Mouse (Mus musculus) ES-Bruce4 (cell line): ENCODE data around the gene Odf4.

Experiments used
- CTCF ChIP-seq: IDR thresholded peaks from one replicate; pipeline ENCODE4 v1.8.1; 2011; ENCODE audit warnings: low read depth, low read length
- POLR2A ChIP-seq: IDR thresholded peaks from one replicate; pipeline ENCODE4 v1.8.1; 2011; ENCODE audit warnings: low read length; ENCODE audit not compliant: insufficient read depth

- no peak for TF ChIP-seq CTCF
- TF ChIP-seq POLR2A, result no peak
These were observed 43.0 kb downstream of the Odf4 start for GRCm38 (mm10) chr11:68883843-68884242.
